In genomic region chr3:136871772-136872532, GRCm38 (mm10) we compare ENCODE assay signal across 8 mouse cellular contexts.
DNase-seq lines count a peak whose midpoint lies in the region; ATAC-seq lines count a peak whose summit lies in the region.

No protein-coding gene starts in this region.

- H3K4me3 ChIP-seq in embryonic facial prominence, embryonic 12.5 days, result no peak overlapping the region
- no peak overlapping the region for H3K4me3 ChIP-seq in embryonic facial prominence, embryonic 10.5 days
- no peak overlapping the region for H3K4me3 ChIP-seq in kidney, embryonic 14.5 days (ENCODE audit: low read length)

- no peaks in the 10 kb centered on the region for H3K36me3 ChIP-seq in embryonic facial prominence, embryonic 12.5 days
- no peaks in the 10 kb centered on the region for H3K36me3 ChIP-seq in embryonic facial prominence, embryonic 10.5 days (replicated peaks)
- no peaks in the 10 kb centered on the region; the same call in 1 of the 2 replicates for H3K36me3 ChIP-seq in kidney, embryonic 14.5 days (ENCODE audit: control insufficient read depth, insufficient read depth, low read length)

- no peaks in the 10 kb centered on the region for H3K9me3 ChIP-seq in embryonic facial prominence, embryonic 12.5 days
- H3K9me3 ChIP-seq in embryonic facial prominence, embryonic 10.5 days, result no peaks in the 10 kb centered on the region
- H3K9me3 ChIP-seq in kidney, embryonic 14.5 days (ENCODE audit: control insufficient read depth, low read length), result no peaks in the 10 kb centered on the region

- DNase-seq in embryonic facial prominence, embryonic 10.5 days (ENCODE audit: low spot score), result no peak
- DNase-seq in retina, postnatal 1 day, result peak; percentile 51
- DNase-seq in retina, embryonic 14.5 days (ENCODE audit: low spot score), result no peak
- DNase-seq in yolk sac, embryonic 10.5 days (ENCODE audit: low spot score), result peak; percentile 5
- DNase-seq in layer of hippocampus, adult 11-12 months (ENCODE audit: low spot score), result no peak
- no peak for DNase-seq in thymus, postnatal 0 days (ENCODE audit: low spot score)

- no peaks in the 10 kb centered on the region for H3K27me3 ChIP-seq in embryonic facial prominence, embryonic 12.5 days
- no peaks in the 10 kb centered on the region for H3K27me3 ChIP-seq in embryonic facial prominence, embryonic 10.5 days (replicated peaks; ENCODE audit: low read depth, poor library complexity, severe bottlenecking)
- H3K27me3 ChIP-seq in kidney, embryonic 14.5 days (ENCODE audit: control insufficient read depth, insufficient read depth, low read length), result no peaks in the 10 kb centered on the region

- peak overlapping the region; percentile 2; the same call in 1 of the 2 replicates for H3K27ac ChIP-seq in embryonic facial prominence, embryonic 12.5 days
- H3K27ac ChIP-seq in embryonic facial prominence, embryonic 10.5 days (replicated peaks), result no peak overlapping the region
- H3K27ac ChIP-seq in kidney, embryonic 14.5 days (ENCODE audit: low read depth, low read length), result peak overlapping the region; percentile 32; the same call in 1 of the 2 replicates

- H3K4me2 ChIP-seq in embryonic facial prominence, embryonic 12.5 days (replicated peaks), result no peak overlapping the region
- no peak overlapping the region; the same call in 1 of the 2 replicates for H3K4me2 ChIP-seq in kidney, embryonic 14.5 days (replicated peaks; ENCODE audit: low read depth, low read length)

- 68% methylated on average over 14 of the region's 14 CpGs for WGBS in embryonic facial prominence, embryonic 12.5 days
- WGBS in embryonic facial prominence, embryonic 10.5 days, result 88% methylated on average over 14 of the region's 14 CpGs
- 31% methylated on average over 14 of the region's 14 CpGs for WGBS in kidney, embryonic 14.5 days

- H3K9ac ChIP-seq in embryonic facial prominence, embryonic 12.5 days, result no peak overlapping the region
- 0 out of 2 replicates have a peak overlapping the region, but pooled peaks have one; percentile 12 for H3K9ac ChIP-seq in kidney, embryonic 14.5 days (ENCODE audit: low read depth, low read length)

- peaks cover 11% of the 10 kb centered on the region for H3K4me1 ChIP-seq in embryonic facial prominence, embryonic 12.5 days
- H3K4me1 ChIP-seq in embryonic facial prominence, embryonic 10.5 days, result peaks cover 8% of the 10 kb centered on the region; the same call in 1 of the 2 replicates
- peaks cover 12% of the 10 kb centered on the region for H3K4me1 ChIP-seq in kidney, embryonic 14.5 days (ENCODE audit: control insufficient read depth, insufficient read depth, low read length)

- ATAC-seq in embryonic facial prominence, embryonic 12.5 days (ENCODE audit: insufficient number of reproducible peaks, insufficient read depth, low FRiP score, low TSS enrichment), result 0 out of 2 replicates have a peak, but pooled peaks have one; percentile 35
- 0 out of 2 replicates have a peak, but pooled peaks have one; percentile 32 for ATAC-seq in kidney, embryonic 14.5 days (ENCODE audit: low FRiP score, low TSS enrichment)

Comparison
In these comparisons a context has a peak if more than half of its experiments do, and no peak if none do; other contexts are left out.
1. DNase-seq: peak in retina, postnatal 1 day (single experiment) and yolk sac, embryonic 10.5 days (single experiment); none in embryonic facial prominence, embryonic 10.5 days (single experiment), retina, embryonic 14.5 days (single experiment), layer of hippocampus, adult 11-12 months (single experiment) and thymus, postnatal 0 days (single experiment).